Mouse (Mus musculus): Measurements from ENCODE around the gene Snx1. TPM values are rescaled to one million over a fixed set of nuclear protein-coding genes. Genes with fewer than 3 reads are reported as not detected.

The Snx1 gene
- polyA plus RNA-seq, 1 experiment: 98.1 TPM

DNA sequence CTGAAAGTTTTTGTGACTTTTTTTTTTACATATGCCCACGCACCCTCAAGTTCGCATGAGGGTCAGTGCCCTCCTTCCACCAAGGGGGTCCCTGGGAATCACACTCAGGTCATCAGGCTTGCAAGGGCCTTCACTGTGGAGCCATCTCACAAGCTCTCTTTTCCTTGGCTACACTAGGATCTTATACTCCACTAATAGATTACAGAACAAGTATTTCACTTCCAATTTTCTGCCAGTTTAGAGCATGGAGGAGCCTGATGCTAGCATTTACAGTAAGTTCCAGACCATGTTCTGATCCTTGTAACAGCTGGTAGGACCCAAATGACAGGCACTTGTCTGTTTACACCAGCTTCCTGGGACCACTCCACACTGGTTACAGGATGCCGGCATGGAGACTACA, 48.3 kb downstream of the Snx1 start:
- H3K27ac ChIP-seq (ENCODE audit: control insufficient read depth, insufficient read depth, low read depth, low read length): no peak overlapping the region
- no peaks in the 10 kb centered on the region for H3K4me1 ChIP-seq (ENCODE audit: control insufficient read depth, insufficient read depth, low read length)
- H3K4me3 ChIP-seq (ENCODE audit: control insufficient read depth, low read depth, low read length): no peak overlapping the region
- H3K36me3 ChIP-seq (ENCODE audit: control insufficient read depth, insufficient read depth, low read length): no peaks in the 10 kb centered on the region
- H3K27me3 ChIP-seq (ENCODE audit: control insufficient read depth, insufficient read depth, low read length): no peaks in the 10 kb centered on the region
- TF ChIP-seq CTCF (IDR thresholded peaks at IDR 0.05; ENCODE audit: control insufficient read depth, insufficient read depth, insufficient replicate concordance, low read depth, low read length) (no peak), POLR2A (IDR thresholded peaks at IDR 0.05; ENCODE audit: control insufficient read depth, low read depth, low read length) (no peak)

DNA sequence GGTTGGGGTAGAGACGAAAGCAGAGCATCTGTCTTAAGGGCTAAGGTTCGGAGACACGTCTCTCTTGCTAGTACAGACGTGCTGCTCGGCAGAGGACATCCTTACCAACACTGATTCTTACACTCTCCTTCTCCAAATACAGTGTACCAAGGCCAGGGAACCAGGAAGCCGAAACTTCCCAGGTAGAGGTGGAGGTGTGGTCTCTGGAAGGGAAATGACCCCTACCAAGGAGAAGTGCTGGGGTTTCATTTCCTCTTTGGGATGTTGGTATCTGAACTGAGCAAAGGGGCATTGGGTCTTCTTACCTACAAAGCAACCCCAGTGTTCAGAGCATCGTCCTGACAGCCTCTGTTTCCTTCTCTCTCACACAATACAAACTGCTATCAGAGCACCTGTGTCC, 53.6 kb downstream of the Snx1 start:
- Histone ChIP-seq H3K27me3 (ENCODE audit: control insufficient read depth, insufficient read depth, low read length) (no peaks in the 10 kb centered on the region), H3K27ac (ENCODE audit: control insufficient read depth, insufficient read depth, low read depth, low read length) (no peak overlapping the region), H3K4me3 (ENCODE audit: control insufficient read depth, low read depth, low read length) (no peak overlapping the region), H3K36me3 (ENCODE audit: control insufficient read depth, insufficient read depth, low read length) (no peaks in the 10 kb centered on the region), H3K4me1 (ENCODE audit: control insufficient read depth, insufficient read depth, low read length) (peaks cover 12% of the 10 kb centered on the region)
- TF ChIP-seq CTCF (IDR thresholded peaks at IDR 0.05; ENCODE audit: control insufficient read depth, insufficient read depth, insufficient replicate concordance, low read depth, low read length) (no peak), POLR2A (IDR thresholded peaks at IDR 0.05; ENCODE audit: control insufficient read depth, low read depth, low read length) (no peak)

DNA sequence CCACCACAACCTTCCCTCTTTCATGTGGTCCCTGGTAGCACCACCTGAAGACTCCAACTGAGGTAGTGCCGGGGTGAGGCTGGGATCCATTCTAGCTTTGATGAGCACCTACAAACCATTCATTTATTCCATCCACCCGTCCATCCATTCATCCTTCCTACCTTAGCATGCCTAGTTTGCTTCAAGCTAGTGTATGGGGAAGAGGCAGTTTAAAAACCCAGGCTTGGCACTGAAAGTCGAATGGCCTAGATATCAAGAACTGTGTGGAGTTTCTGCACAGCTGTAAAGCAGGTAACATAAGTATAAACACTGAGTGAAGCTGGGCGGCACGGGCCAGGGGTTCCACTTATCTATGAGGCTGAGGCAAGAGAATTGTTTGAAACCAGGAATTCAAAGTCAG, 56.2 kb downstream of the Snx1 start:
- H3K4me1 ChIP-seq (ENCODE audit: control insufficient read depth, insufficient read depth, low read length): peaks cover 12% of the 10 kb centered on the region
- H3K27ac ChIP-seq (ENCODE audit: control insufficient read depth, insufficient read depth, low read depth, low read length): no peak overlapping the region
- no peak overlapping the region for H3K4me3 ChIP-seq (ENCODE audit: control insufficient read depth, low read depth, low read length)
- H3K27me3 ChIP-seq (ENCODE audit: control insufficient read depth, insufficient read depth, low read length): no peaks in the 10 kb centered on the region
- no peaks in the 10 kb centered on the region for H3K36me3 ChIP-seq (ENCODE audit: control insufficient read depth, insufficient read depth, low read length)
- TF ChIP-seq POLR2A (IDR thresholded peaks at IDR 0.05; ENCODE audit: control insufficient read depth, low read depth, low read length): no peak
- TF ChIP-seq CTCF (IDR thresholded peaks at IDR 0.05; ENCODE audit: control insufficient read depth, insufficient read depth, insufficient replicate concordance, low read depth, low read length): no peak

DNA sequence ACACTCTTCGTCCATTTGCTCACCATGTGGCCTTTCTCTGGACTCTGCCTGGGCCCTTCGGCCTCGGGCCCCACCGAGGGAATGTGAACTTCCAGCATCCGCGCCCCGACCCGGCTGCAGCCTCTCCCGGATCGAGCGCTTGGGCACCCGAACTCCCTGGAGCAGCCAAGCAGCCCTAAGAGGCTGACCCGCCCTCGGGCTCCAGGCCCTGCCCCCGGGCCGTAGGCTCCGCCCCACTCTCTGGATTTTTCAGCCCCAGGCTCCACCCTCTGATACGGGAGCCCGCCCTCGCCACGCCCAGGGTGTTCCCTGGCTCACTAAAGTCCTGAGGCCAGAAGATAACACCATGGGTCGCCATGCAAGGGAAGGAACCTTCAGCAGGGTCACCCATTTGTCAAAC, 56.8 kb downstream of the Snx1 start, which contains the start of gene Snx22:
Snx22 (minus strand) TSS at position 137 of the 400 bp plus-strand sequence.
- H3K36me3 ChIP-seq (ENCODE audit: control insufficient read depth, insufficient read depth, low read length): no peaks in the 10 kb centered on the region
- H3K27ac ChIP-seq (ENCODE audit: control insufficient read depth, insufficient read depth, low read depth, low read length): no peak within 1 kb of the TSS
- H3K27me3 ChIP-seq (ENCODE audit: control insufficient read depth, insufficient read depth, low read length): no peaks in the 10 kb centered on the region
- peak within 1 kb of the TSS; percentile 65 for H3K4me3 ChIP-seq (ENCODE audit: control insufficient read depth, low read depth, low read length)
- TF ChIP-seq POLR2A (IDR thresholded peaks at IDR 0.05; ENCODE audit: control insufficient read depth, low read depth, low read length): no peak
- TF ChIP-seq CTCF (IDR thresholded peaks at IDR 0.05; ENCODE audit: control insufficient read depth, insufficient read depth, insufficient replicate concordance, low read depth, low read length): no peak
- peaks cover 12% of the 10 kb centered on the region for H3K4me1 ChIP-seq (ENCODE audit: control insufficient read depth, insufficient read depth, low read length)

DNA sequence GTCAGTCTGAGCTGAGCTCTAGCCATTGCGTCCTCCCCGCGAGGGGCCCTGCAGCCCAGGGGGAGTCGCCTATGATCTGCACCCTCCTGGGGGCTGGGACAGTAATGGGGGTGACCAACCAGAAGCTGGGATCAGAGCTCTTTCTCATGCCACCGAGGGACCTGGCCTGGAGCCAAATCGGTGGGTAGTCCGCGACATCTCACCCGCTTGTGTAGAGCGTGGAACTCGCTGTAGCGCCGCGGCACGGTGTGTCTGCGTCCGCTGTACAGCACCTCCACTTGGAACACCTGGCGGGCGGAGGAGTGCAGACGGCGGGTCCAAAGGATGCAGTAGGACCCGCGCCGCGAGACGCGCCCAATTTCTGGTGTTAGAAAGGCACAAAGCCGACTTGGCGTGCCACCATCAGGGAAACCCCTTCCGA, 57.4 kb downstream of the Snx1 start:
- Histone ChIP-seq H3K27me3 (ENCODE audit: control insufficient read depth, insufficient read depth, low read length) (no peaks in the 10 kb centered on the region), H3K27ac (ENCODE audit: control insufficient read depth, insufficient read depth, low read depth, low read length) (no peak overlapping the region), H3K36me3 (ENCODE audit: control insufficient read depth, insufficient read depth, low read length) (no peaks in the 10 kb centered on the region), H3K4me3 (ENCODE audit: control insufficient read depth, low read depth, low read length) (peak overlapping the region; percentile 65), H3K4me1 (ENCODE audit: control insufficient read depth, insufficient read depth, low read length) (peaks cover 12% of the 10 kb centered on the region)
- TF ChIP-seq POLR2A (IDR thresholded peaks at IDR 0.05; ENCODE audit: control insufficient read depth, low read depth, low read length): no peak
- no peak for TF ChIP-seq CTCF (IDR thresholded peaks at IDR 0.05; ENCODE audit: control insufficient read depth, insufficient read depth, insufficient replicate concordance, low read depth, low read length)

DNA sequence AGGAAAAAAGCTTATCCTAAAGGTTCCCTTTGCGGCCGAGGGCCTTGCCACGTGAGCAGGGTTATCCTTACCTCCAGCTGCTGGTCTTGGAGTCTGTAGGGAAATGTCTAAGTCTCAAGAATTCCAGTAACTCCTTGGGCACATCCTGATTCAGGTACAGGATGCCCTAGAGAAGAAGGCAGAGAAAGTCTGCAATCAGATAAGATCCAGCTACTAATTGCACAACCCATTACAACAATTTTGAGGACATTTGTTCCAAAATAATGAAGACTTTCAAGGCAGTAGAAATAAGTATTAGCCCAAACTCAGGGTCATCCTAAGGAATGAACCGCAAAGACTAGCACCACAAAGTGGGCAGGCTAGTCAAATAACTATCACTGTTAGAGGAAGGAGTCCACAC, 58.3 kb downstream of the Snx1 start:
- no peak for TF ChIP-seq POLR2A (IDR thresholded peaks at IDR 0.05; ENCODE audit: control insufficient read depth, low read depth, low read length)
- no peak for TF ChIP-seq CTCF (IDR thresholded peaks at IDR 0.05; ENCODE audit: control insufficient read depth, insufficient read depth, insufficient replicate concordance, low read depth, low read length)
- Histone ChIP-seq H3K27ac (ENCODE audit: control insufficient read depth, insufficient read depth, low read depth, low read length) (no peak overlapping the region), H3K27me3 (ENCODE audit: control insufficient read depth, insufficient read depth, low read length) (no peaks in the 10 kb centered on the region), H3K4me3 (ENCODE audit: control insufficient read depth, low read depth, low read length) (no peak overlapping the region), H3K4me1 (ENCODE audit: control insufficient read depth, insufficient read depth, low read length) (peaks cover 12% of the 10 kb centered on the region), H3K36me3 (ENCODE audit: control insufficient read depth, insufficient read depth, low read length) (no peaks in the 10 kb centered on the region)

DNA sequence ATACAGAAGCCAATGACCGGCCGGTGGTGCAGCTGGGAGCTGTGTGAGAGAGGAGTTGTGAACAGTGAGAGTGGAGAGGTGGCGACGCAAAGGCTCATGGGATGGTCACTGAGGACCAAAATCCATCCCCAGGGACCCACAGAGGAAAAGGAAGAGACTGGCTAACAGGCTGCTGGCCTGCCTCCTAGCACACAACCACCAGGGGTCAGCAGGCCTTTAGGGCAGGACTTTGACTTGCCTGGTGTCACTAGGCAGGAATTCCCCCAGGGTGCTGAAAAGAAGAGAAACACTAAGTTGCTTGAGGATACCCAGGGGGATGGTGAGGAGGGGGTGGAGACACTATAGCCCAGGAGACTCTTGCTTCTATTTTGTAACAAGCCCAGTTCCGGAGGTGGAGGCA, 58.8 kb downstream of the Snx1 start:
- TF ChIP-seq POLR2A (IDR thresholded peaks at IDR 0.05; ENCODE audit: control insufficient read depth, low read depth, low read length) (no peak), CTCF (IDR thresholded peaks at IDR 0.05; ENCODE audit: control insufficient read depth, insufficient read depth, insufficient replicate concordance, low read depth, low read length) (peak; percentile 47; the same call in 1 of the 2 replicates)
- H3K4me1 ChIP-seq (ENCODE audit: control insufficient read depth, insufficient read depth, low read length): peaks cover 12% of the 10 kb centered on the region
- no peaks in the 10 kb centered on the region; the same call in 1 of the 2 replicates for H3K36me3 ChIP-seq (ENCODE audit: control insufficient read depth, insufficient read depth, low read length)
- no peak overlapping the region for H3K27ac ChIP-seq (ENCODE audit: control insufficient read depth, insufficient read depth, low read depth, low read length)
- H3K4me3 ChIP-seq (ENCODE audit: control insufficient read depth, low read depth, low read length): no peak overlapping the region
- no peaks in the 10 kb centered on the region for H3K27me3 ChIP-seq (ENCODE audit: control insufficient read depth, insufficient read depth, low read length)

DNA sequence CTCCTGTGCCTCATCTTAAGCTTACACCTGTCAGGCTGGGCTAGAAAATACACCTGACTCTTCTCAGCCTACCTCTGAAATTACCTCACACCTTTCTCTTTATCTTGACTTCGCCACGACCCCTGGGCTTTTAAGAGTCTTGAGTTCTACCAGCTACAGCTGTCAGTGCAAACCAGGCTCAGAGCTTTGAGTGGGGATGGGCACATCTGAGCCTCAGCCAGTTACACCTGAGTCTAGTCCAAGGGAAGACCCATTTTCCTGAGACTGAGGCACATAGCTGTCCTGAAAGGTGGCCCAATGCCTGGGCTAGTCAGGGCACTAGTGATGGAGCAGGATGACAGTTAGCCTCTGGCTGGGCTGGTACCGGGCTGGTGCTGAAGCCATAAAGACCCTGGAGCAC, 59.6 kb downstream of the Snx1 start:
- no peak overlapping the region for H3K27ac ChIP-seq (ENCODE audit: control insufficient read depth, insufficient read depth, low read depth, low read length)
- TF ChIP-seq CTCF (IDR thresholded peaks at IDR 0.05; ENCODE audit: control insufficient read depth, insufficient read depth, insufficient replicate concordance, low read depth, low read length): no peak
- no peaks in the 10 kb centered on the region; the same call in 1 of the 2 replicates for H3K36me3 ChIP-seq (ENCODE audit: control insufficient read depth, insufficient read depth, low read length)
- H3K27me3 ChIP-seq (ENCODE audit: control insufficient read depth, insufficient read depth, low read length): no peaks in the 10 kb centered on the region
- no peak overlapping the region for H3K4me3 ChIP-seq (ENCODE audit: control insufficient read depth, low read depth, low read length)
- H3K4me1 ChIP-seq (ENCODE audit: control insufficient read depth, insufficient read depth, low read length): peaks cover 12% of the 10 kb centered on the region

Measured in testis, adult 2 months (tissue).